Mouse (Mus musculus): ENCODE data around the gene Leap2. TPM values are rescaled to one million over a fixed set of nuclear protein-coding genes. Genes with fewer than 3 reads are reported as not detected.

Gene Leap2
- polyA plus RNA-seq, 1 experiment from 2014 or later, result not detected

DNA sequence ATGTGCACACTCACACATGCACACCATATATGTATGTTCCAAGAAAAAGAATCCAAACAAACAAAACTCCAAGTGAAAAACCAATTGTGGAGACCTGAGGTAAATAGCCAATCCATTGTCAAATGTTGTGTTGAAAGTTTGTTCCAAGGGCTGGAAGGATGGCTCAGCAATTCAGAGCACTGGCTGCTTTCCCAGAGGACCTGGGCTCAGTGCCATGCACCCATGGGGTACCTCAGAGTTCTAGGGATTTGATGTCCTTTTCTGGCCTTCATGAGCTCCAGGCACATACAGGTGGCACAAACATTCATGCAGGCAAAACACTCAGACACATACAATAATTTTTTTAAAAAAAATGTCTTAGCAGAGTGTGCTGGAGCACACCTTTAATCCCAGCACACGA lies 25.6 kb upstream of the Leap2 start:
- no peak overlapping the region for H3K9ac ChIP-seq (ENCODE audit: low read length)
- H3K36me3 ChIP-seq (ENCODE audit: control insufficient read depth, insufficient read depth, low read length), result no peaks in the 10 kb centered on the region
- H3K4me1 ChIP-seq (ENCODE audit: control insufficient read depth, insufficient read depth, low read length), result 0 out of 2 replicates have a peak, but pooled peaks cover 2% of the 10 kb centered on the region
- DNase-seq (ENCODE audit: low spot score) (no peak), ATAC-seq (ENCODE audit: insufficient number of reproducible peaks, low FRiP score, low TSS enrichment, low read depth) (no peak)
- no peak overlapping the region for H3K4me3 ChIP-seq (ENCODE audit: low read depth, low read length)
- no peaks in the 10 kb centered on the region for H3K27me3 ChIP-seq (ENCODE audit: control insufficient read depth, insufficient read depth, low read length)
- no peak overlapping the region for H3K27ac ChIP-seq (replicated peaks; ENCODE audit: low read depth, low read length)
- WGBS, result 90% methylated on average over 1 of the region's 1 CpGs
- no peak overlapping the region for H3K4me2 ChIP-seq (ENCODE audit: low read depth, severe bottlenecking)
- no peaks in the 10 kb centered on the region for H3K9me3 ChIP-seq (ENCODE audit: control insufficient read depth, low read length)

DNA sequence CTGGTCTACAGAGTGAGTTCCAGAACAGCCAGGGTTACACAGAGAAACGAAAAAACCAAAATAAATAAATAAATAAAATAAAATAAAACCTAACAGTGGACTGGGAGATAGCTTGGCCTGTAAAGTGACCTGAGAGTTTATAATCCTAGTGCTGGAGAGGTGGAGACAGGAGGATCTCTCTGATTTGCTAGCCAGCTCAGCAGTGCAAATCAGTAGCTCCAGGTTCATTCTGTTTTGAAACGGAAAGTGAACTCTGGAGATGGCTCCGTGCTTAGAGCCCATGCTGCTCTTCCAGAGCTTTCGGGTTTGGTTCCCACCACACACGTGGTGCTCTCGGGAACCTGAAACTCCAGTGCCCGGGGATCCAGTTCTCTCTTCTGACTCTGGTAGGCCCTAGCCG lies 25.0 kb upstream of the Leap2 start:
- 84% methylated on average over 8 of the region's 8 CpGs for WGBS
- ATAC-seq (ENCODE audit: insufficient number of reproducible peaks, low FRiP score, low TSS enrichment, low read depth), result no peak
- no peak for DNase-seq (ENCODE audit: low spot score)
- no peak overlapping the region for H3K27ac ChIP-seq (replicated peaks; ENCODE audit: low read depth, low read length)
- H3K4me2 ChIP-seq (ENCODE audit: low read depth, severe bottlenecking), result no peak overlapping the region
- H3K9ac ChIP-seq (ENCODE audit: low read length), result no peak overlapping the region
- no peaks in the 10 kb centered on the region for H3K36me3 ChIP-seq (ENCODE audit: control insufficient read depth, insufficient read depth, low read length)
- 0 out of 2 replicates have a peak, but pooled peaks cover 2% of the 10 kb centered on the region for H3K4me1 ChIP-seq (ENCODE audit: control insufficient read depth, insufficient read depth, low read length)
- H3K27me3 ChIP-seq (ENCODE audit: control insufficient read depth, insufficient read depth, low read length), result no peaks in the 10 kb centered on the region
- no peak overlapping the region for H3K4me3 ChIP-seq (ENCODE audit: low read depth, low read length)
- no peaks in the 10 kb centered on the region for H3K9me3 ChIP-seq (ENCODE audit: control insufficient read depth, low read length)

GRCm38 (mm10) chr11:53446183-53446582 lies 23.2 kb upstream of the Leap2 start:
- Histone ChIP-seq H3K36me3 (ENCODE audit: control insufficient read depth, insufficient read depth, low read length) (no peaks in the 10 kb centered on the region), H3K27me3 (ENCODE audit: control insufficient read depth, insufficient read depth, low read length) (no peaks in the 10 kb centered on the region), H3K4me2 (ENCODE audit: low read depth, severe bottlenecking) (no peak overlapping the region), H3K4me1 (ENCODE audit: control insufficient read depth, insufficient read depth, low read length) (0 out of 2 replicates have a peak, but pooled peaks cover 2% of the 10 kb centered on the region), H3K4me3 (ENCODE audit: low read depth, low read length) (no peak overlapping the region), H3K27ac (replicated peaks; ENCODE audit: low read depth, low read length) (no peak overlapping the region), H3K9me3 (ENCODE audit: control insufficient read depth, low read length) (no peaks in the 10 kb centered on the region), H3K9ac (ENCODE audit: low read length) (no peak overlapping the region)
- 87% methylated on average over 13 of the region's 13 CpGs for WGBS
- no peak for DNase-seq (ENCODE audit: low spot score)
- no peak for ATAC-seq (ENCODE audit: insufficient number of reproducible peaks, low FRiP score, low TSS enrichment, low read depth)

GRCm38 (mm10) chr11:53445562-53445961 lies 22.6 kb upstream of the Leap2 start:
- Histone ChIP-seq H3K27me3 (ENCODE audit: control insufficient read depth, insufficient read depth, low read length) (no peaks in the 10 kb centered on the region), H3K4me3 (ENCODE audit: low read depth, low read length) (no peak overlapping the region), H3K27ac (replicated peaks; ENCODE audit: low read depth, low read length) (no peak overlapping the region), H3K4me1 (ENCODE audit: control insufficient read depth, insufficient read depth, low read length) (0 out of 2 replicates have a peak, but pooled peaks cover 2% of the 10 kb centered on the region), H3K9ac (ENCODE audit: low read length) (no peak overlapping the region), H3K9me3 (ENCODE audit: control insufficient read depth, low read length) (no peaks in the 10 kb centered on the region), H3K4me2 (ENCODE audit: low read depth, severe bottlenecking) (no peak overlapping the region), H3K36me3 (ENCODE audit: control insufficient read depth, insufficient read depth, low read length) (no peaks in the 10 kb centered on the region)
- ATAC-seq (ENCODE audit: insufficient number of reproducible peaks, low FRiP score, low TSS enrichment, low read depth), result no peak
- 74% methylated on average over 13 of the region's 13 CpGs for WGBS
- DNase-seq (ENCODE audit: low spot score), result no peak

GRCm38 (mm10) chr11:53443861-53444260 lies 20.9 kb upstream of the Leap2 start:
- DNase-seq (ENCODE audit: low spot score) (no peak), ATAC-seq (ENCODE audit: insufficient number of reproducible peaks, low FRiP score, low TSS enrichment, low read depth) (no peak)
- 38% methylated on average over 6 of the region's 6 CpGs for WGBS
- Histone ChIP-seq H3K27me3 (ENCODE audit: control insufficient read depth, insufficient read depth, low read length) (no peaks in the 10 kb centered on the region), H3K4me3 (ENCODE audit: low read depth, low read length) (no peak overlapping the region), H3K9ac (ENCODE audit: low read length) (no peak overlapping the region), H3K36me3 (ENCODE audit: control insufficient read depth, insufficient read depth, low read length) (no peaks in the 10 kb centered on the region), H3K4me1 (ENCODE audit: control insufficient read depth, insufficient read depth, low read length) (no peaks in the 10 kb centered on the region), H3K4me2 (ENCODE audit: low read depth, severe bottlenecking) (no peak overlapping the region), H3K27ac (replicated peaks; ENCODE audit: low read depth, low read length) (no peak overlapping the region), H3K9me3 (ENCODE audit: control insufficient read depth, low read length) (no peaks in the 10 kb centered on the region)

GRCm38 (mm10) chr11:53441921-53442320 lies 19.0 kb upstream of the Leap2 start:
- no peak for ATAC-seq (ENCODE audit: insufficient number of reproducible peaks, low FRiP score, low TSS enrichment, low read depth)
- 50% methylated on average over 12 of the region's 12 CpGs for WGBS
- no peak overlapping the region for H3K9ac ChIP-seq (ENCODE audit: low read length)
- H3K4me3 ChIP-seq (ENCODE audit: low read depth, low read length), result no peak overlapping the region
- no peaks in the 10 kb centered on the region for H3K27me3 ChIP-seq (ENCODE audit: control insufficient read depth, insufficient read depth, low read length)
- H3K36me3 ChIP-seq (ENCODE audit: control insufficient read depth, insufficient read depth, low read length), result no peaks in the 10 kb centered on the region
- no peak overlapping the region for H3K27ac ChIP-seq (replicated peaks; ENCODE audit: low read depth, low read length)
- H3K4me1 ChIP-seq (ENCODE audit: control insufficient read depth, insufficient read depth, low read length), result no peaks in the 10 kb centered on the region
- H3K9me3 ChIP-seq (ENCODE audit: control insufficient read depth, low read length), result no peaks in the 10 kb centered on the region
- H3K4me2 ChIP-seq (ENCODE audit: low read depth, severe bottlenecking), result no peak overlapping the region
- no peak for DNase-seq (ENCODE audit: low spot score)

DNA sequence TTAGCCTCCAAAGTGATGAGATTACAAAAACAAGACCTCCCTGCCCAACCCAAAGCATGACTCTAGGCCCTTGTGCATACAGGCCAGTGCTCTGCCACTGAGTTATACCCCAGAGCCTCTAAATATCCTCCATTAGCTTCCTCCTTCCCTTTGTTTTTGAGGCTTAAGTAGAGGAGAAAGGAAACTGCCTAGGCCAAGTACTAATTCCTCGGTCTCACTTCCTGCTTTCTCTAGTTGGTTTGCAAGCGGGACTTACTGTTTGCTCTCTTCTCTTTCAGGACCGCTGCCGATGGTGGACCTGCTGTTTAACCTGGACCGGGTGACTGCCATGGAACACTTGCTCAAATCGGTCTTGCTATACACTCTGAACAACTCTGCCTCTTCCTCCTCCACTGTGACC lies 13.4 kb upstream of the Leap2 start:
- ATAC-seq (ENCODE audit: insufficient number of reproducible peaks, low FRiP score, low TSS enrichment, low read depth) (no peak), DNase-seq (ENCODE audit: low spot score) (no peak)
- Histone ChIP-seq H3K27me3 (ENCODE audit: control insufficient read depth, insufficient read depth, low read length) (no peaks in the 10 kb centered on the region), H3K27ac (replicated peaks; ENCODE audit: low read depth, low read length) (no peak overlapping the region), H3K9me3 (ENCODE audit: control insufficient read depth, low read length) (no peaks in the 10 kb centered on the region), H3K36me3 (ENCODE audit: control insufficient read depth, insufficient read depth, low read length) (no peaks in the 10 kb centered on the region), H3K4me2 (ENCODE audit: low read depth, severe bottlenecking) (no peak overlapping the region), H3K9ac (ENCODE audit: low read length) (no peak overlapping the region), H3K4me1 (ENCODE audit: control insufficient read depth, insufficient read depth, low read length) (no peaks in the 10 kb centered on the region), H3K4me3 (ENCODE audit: low read depth, low read length) (no peak overlapping the region)
- 88% methylated on average over 6 of the region's 6 CpGs for WGBS

DNA sequence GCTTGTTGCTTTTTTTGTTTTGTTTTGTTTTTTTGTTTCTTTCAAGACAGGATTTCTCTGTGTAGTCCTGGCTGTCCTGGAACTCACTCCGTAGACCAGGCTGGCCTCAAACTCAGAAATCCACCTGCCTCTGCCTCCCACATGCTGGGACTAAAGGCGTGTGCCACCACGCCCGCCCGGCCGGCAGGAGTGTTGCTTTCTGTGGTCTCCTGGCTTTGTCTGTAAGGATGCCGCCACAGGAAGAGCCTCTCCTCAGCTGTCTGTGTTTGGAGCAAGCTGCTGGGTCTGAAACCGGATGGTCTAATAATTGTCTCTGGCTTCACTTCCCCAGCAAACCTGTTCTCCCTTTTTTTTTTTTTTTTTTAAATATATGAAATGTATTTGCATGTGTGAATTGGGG lies 12.5 kb upstream of the Leap2 start:
- WGBS, result 78% methylated on average over 8 of the region's 8 CpGs
- Histone ChIP-seq H3K36me3 (ENCODE audit: control insufficient read depth, insufficient read depth, low read length) (no peaks in the 10 kb centered on the region), H3K27ac (replicated peaks; ENCODE audit: low read depth, low read length) (no peak overlapping the region), H3K4me1 (ENCODE audit: control insufficient read depth, insufficient read depth, low read length) (no peaks in the 10 kb centered on the region), H3K9me3 (ENCODE audit: control insufficient read depth, low read length) (no peaks in the 10 kb centered on the region), H3K9ac (ENCODE audit: low read length) (no peak overlapping the region), H3K4me3 (ENCODE audit: low read depth, low read length) (no peak overlapping the region), H3K4me2 (ENCODE audit: low read depth, severe bottlenecking) (no peak overlapping the region), H3K27me3 (ENCODE audit: control insufficient read depth, insufficient read depth, low read length) (no peaks in the 10 kb centered on the region)
- ATAC-seq (ENCODE audit: insufficient number of reproducible peaks, low FRiP score, low TSS enrichment, low read depth), result no peak
- DNase-seq (ENCODE audit: low spot score), result no peak

DNA sequence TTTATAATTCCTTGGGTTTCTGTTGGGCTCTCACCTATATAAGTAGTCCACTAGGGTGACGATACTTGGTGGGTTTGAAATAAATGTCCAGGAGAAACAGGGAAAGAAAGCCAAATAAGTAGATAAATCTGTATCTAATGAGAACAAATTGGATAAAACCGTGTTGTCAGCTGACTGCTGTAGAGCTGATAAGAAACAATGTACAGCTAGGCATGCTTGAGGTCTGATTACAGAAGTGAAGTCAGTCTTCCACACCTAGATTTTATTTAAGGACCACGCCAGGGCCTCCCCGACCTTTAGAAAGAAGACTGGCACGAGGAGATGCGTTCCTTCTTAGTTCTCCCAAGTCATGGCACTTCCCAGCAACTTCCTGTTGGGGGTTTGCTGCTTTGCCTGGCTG lies 10.1 kb upstream of the Leap2 start:
- peaks cover 5% of the 10 kb centered on the region; the same call in 1 of the 2 replicates for H3K4me1 ChIP-seq (ENCODE audit: control insufficient read depth, insufficient read depth, low read length)
- no peaks in the 10 kb centered on the region for H3K27me3 ChIP-seq (ENCODE audit: control insufficient read depth, insufficient read depth, low read length)
- no peak overlapping the region for H3K27ac ChIP-seq (replicated peaks; ENCODE audit: low read depth, low read length)
- ATAC-seq (ENCODE audit: insufficient number of reproducible peaks, low FRiP score, low TSS enrichment, low read depth) (no peak), DNase-seq (ENCODE audit: low spot score) (no peak)
- no peaks in the 10 kb centered on the region for H3K9me3 ChIP-seq (ENCODE audit: control insufficient read depth, low read length)
- H3K9ac ChIP-seq (ENCODE audit: low read length), result no peak overlapping the region
- 73% methylated on average over 6 of the region's 6 CpGs for WGBS
- H3K36me3 ChIP-seq (ENCODE audit: control insufficient read depth, insufficient read depth, low read length), result peaks cover 7% of the 10 kb centered on the region
- no peak overlapping the region for H3K4me2 ChIP-seq (ENCODE audit: low read depth, severe bottlenecking)
- H3K4me3 ChIP-seq (ENCODE audit: low read depth, low read length), result no peak overlapping the region
